Mouse (Mus musculus) left cerebral cortex, adult 18-20 months (tissue): ENCODE measurements around the gene Lrrc8d. TPM values are rescaled to one million over a fixed set of nuclear protein-coding genes. Genes with fewer than 3 reads are reported as not detected.
"Not testable (repeated sequence)": the region's sequence is repeated elsewhere in the genome, so short reads cannot be mapped to it uniquely, and the experiment has no call there.

Experiments used
- DNase-seq, 2 experiments: peaks; one replicate each; pipeline ENCODE4 v3.0.0; 2021 to 2022; ENCODE audit warnings: low spot score in 2 of 2, mixed read lengths in 1 of 2
- total RNA-seq, 2 experiments: library from RNA; stranded (reverse); gene quantifications; 2 replicates each; pipeline ENCODE4 v1.2.3; 2021

Lrrc8d gene
- total RNA-seq, 2 experiments from 2014 or later, result 32.7 to 35.0 TPM

DNA sequence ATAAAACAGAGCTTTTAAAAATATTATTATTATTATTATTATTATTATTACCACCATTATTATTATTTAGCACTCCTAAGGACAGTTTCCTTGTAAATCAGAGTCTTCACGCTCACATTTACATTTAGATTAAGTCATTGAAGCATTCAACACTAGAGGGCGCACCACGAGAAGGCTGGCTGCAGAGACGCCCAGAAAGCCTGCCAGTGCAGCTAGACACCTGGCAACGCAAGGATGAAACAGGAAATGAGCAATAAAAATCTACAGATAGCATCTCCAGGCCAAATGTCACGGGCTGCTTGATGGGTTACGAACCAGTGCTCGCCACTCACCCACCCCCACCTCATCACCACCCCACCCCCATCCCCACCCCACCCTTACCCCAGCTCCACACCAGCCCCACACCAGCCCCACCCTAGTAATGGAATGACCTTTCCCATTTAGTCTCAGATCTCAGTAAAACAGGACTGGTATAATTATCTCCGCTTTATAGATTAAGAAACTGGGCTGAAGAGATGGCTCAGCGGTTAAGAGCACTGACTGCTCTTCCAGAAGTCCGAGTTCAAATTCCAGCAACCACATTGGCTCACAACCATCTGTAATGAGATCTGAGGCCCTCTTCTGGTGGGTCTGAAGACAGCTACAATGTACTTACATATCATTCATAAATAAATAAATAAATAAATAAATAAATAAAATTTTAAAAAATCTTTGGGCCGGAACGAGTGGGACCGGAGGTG lies 14.7 kb upstream of the Lrrc8d start:
- DNase-seq, result peak; percentile 79 to 86

- not testable (repeated sequence) for DNase-seq
Observed at GRCm38 (mm10) chr5:105685780-105686305, 13.9 kb upstream of the Lrrc8d start.

GRCm38 (mm10) chr5:105686331-105686995 lies 13.3 kb upstream of the Lrrc8d start:
- DNase-seq, result no peak

GRCm38 (mm10) chr5:105690502-105691454 lies 9.0 kb upstream of the Lrrc8d start:
- DNase-seq, result peak in 1 of 2 experiments; percentile 25

GRCm38 (mm10) chr5:105691645-105692044 lies 8.1 kb upstream of the Lrrc8d start:
- DNase-seq, result no peak

DNA sequence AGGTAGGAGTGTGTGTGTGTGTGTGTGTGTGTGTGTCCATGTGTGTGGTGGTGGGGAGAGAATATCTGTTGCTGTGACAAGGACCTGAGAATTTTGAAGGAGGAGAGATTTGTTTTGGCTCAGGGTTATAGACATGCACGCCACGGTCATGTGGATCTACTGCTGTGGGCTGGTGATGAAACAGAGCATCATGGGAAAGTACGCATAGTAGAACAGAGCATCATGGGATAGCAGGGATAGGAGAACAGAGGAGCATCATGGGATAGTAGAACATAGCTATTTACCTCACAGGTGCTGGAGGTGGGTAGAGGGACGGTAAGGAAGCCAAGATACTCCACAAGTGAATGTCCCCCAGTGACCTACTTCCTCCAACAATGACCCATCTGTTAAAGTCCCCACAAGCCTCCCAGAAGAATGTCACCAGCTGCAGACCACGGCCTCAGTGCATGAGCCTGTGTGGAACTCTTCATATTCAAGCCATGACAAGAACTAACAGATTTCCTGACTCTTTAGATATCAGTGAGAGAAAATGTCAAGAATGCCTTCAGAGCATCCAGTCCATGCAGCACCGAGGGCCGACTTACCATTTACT lies 5.3 kb upstream of the Lrrc8d start:
- DNase-seq, result no peak

DNA sequence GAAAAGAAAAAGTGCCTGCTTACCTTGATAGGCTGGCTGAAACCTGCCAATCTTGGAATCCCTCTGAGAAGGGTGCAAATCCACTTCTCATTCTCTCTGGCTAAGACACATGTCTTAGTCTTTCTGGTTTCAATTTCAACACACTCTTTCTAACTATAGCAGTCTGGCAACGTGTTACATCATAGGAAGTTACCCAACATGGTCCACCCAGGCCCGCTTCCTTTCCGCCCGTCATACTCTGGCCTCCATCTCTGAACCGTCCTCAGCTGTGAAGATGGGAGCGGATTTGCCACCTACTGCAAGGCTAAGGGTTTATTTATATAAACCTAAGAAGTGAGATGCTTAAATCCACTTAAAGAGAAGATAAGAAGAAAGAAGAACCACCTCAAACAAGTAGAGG lies 3.7 kb upstream of the Lrrc8d start:
- DNase-seq, result no peak

GRCm38 (mm10) chr5:105697886-105698285 lies 1.9 kb upstream of the Lrrc8d start:
- no peak for DNase-seq

- DNase-seq, result no peak
Observed at GRCm38 (mm10) chr5:105698694-105699093, 1.1 kb upstream of the Lrrc8d start.

GRCm38 (mm10) chr5:105700070-105700851 lies 492 bp downstream of the Lrrc8d start:
- peak; percentile 65 to 78 for DNase-seq

DNA sequence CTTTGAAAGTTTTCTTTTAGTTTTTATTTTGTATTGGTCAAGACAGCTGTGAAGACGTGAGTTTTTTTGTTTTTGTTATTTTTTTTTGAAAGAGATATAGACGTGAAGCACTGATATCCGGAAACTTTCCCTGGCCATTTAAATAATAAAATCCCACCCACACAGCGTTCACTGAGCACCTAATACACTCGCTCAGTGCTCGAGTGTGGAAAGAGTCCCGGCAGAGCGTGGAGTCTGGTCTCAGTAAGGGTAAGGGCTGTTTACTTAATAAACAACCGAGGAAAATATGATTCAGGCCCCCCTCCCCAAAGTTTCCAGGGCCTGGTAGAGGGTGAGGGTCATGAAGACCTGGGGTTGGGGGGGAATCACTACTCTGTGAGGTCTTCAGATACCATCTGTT lies 1.6 kb downstream of the Lrrc8d start:
- DNase-seq, result no peak

- no peak for DNase-seq
Observed at GRCm38 (mm10) chr5:105701844-105702243, 2.1 kb downstream of the Lrrc8d start.

GRCm38 (mm10) chr5:105702580-105703285 lies 3.0 kb downstream of the Lrrc8d start:
- no peak for DNase-seq

DNA sequence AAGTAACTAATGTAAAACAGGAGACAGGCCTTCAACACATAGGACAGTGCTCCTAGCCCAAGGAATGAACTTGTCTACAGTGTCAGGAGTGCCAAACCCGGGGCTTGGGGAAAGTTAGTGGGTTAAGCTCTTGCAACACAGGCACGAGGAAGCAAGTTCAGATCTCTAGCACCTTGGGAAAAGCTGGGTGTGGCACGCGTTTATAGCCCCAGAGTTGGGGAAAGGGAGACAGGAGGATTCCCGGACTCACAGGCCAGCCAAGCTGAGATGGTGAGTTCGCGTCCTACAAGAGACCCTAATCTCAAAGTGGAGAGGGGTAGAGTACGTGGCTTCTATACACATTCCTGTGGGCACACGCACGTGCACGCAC lies 3.5 kb downstream of the Lrrc8d start:
- no peak for DNase-seq

DNA sequence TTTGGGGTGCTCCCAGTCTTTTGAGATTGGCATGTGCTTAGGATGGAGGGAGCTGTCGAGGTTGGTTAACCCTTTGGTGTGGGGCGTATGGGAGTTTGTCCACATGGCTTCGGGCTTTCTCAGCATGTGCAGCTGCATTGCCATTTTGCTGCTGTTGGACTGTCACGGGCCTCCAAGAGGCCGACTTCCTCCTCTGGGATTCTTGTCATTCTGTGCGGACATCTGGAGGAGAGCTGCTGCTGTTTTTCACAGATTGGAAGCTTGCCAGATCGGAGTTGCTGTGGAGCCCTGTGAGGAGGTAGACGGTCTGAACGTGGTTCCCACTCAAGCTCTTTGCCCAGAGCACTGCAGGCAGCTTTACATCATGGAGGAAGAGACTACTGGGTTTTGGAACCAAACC lies 4.8 kb downstream of the Lrrc8d start:
- DNase-seq, result no peak

GRCm38 (mm10) chr5:105706635-105707034 lies 6.9 kb downstream of the Lrrc8d start:
- no peak for DNase-seq

DNA sequence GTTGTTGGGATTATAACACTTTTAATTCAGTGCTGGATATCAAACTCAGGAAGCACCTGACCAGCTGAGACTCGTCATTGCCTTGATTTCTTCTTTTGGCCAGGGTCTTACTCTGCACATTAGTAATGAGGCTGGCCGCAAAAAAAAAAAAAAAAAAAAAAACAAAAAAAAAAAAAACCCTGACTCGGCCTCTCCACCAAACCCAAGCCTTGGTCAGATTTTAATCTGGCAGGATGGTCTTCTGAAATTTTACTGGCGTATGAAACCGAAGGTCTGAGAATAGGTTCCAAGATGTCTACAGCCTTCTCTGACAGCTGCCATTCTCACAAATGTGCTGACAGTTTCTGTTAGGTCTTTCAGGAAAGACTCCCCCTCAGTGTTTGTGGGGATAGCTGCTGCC lies 8.5 kb downstream of the Lrrc8d start:
- no peak for DNase-seq

DNA sequence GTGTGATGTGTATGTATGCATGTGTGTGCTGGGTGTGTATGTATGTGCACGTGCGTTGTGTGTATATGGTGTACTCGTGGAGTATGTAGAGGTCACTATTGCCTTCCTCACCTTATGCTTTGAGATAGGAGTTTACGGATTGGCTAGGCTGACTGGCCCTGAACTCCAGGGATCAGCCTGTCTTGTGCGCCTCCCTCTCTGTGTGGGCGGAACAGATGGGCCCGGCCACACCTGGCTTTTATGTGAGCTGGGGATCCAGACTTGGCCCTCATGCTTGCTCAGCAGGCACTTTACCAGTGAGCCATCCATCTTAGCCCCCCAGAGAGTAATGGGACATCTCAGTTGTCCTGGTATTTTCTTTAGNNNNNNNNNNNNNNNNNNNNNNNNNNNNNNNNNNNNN lies 10.7 kb downstream of the Lrrc8d start:
- DNase-seq, result no peak

- no peak for DNase-seq
Observed at GRCm38 (mm10) chr5:105714446-105714845, 14.7 kb downstream of the Lrrc8d start.

GRCm38 (mm10) chr5:105715095-105715494 lies 15.3 kb downstream of the Lrrc8d start:
- no peak for DNase-seq
